Mouse (Mus musculus): ENCODE measurements around the gene Il6st.
"Not testable (repeated sequence)": the region's sequence is repeated elsewhere in the genome, so short reads cannot be mapped to it uniquely, and the experiment has no call there.

The Il6st gene

GRCm38 (mm10) chr13:112463868-112464625 lies at the start of gene Il6st:
TSS of gene Il6st (plus strand) at chr13:112464070.
- DNase-seq (ENCODE audit: low spot score): peak; percentile 95

- DNase-seq (ENCODE audit: low spot score): no peak
Observed at GRCm38 (mm10) chr13:112415896-112416295, 48.0 kb upstream of the Il6st start.

- peak; percentile 28 for DNase-seq (ENCODE audit: low spot score)
Observed at GRCm38 (mm10) chr13:112416410-112417162, 47.3 kb upstream of the Il6st start.

GRCm38 (mm10) chr13:112417163-112417523 lies 46.7 kb upstream of the Il6st start:
- no peak for DNase-seq (ENCODE audit: low spot score)

- DNase-seq (ENCODE audit: low spot score): no peak
Observed at GRCm38 (mm10) chr13:112417861-112418423, 45.9 kb upstream of the Il6st start.

- no peak for DNase-seq (ENCODE audit: low spot score)
Observed at GRCm38 (mm10) chr13:112418595-112418994, 45.3 kb upstream of the Il6st start.

- DNase-seq (ENCODE audit: low spot score): no peak
Observed at GRCm38 (mm10) chr13:112424212-112424611, 39.7 kb upstream of the Il6st start.

- DNase-seq (ENCODE audit: low spot score): no peak
Observed at GRCm38 (mm10) chr13:112424635-112425034, 39.2 kb upstream of the Il6st start.

- peak; percentile 8 for DNase-seq (ENCODE audit: low spot score)
Observed at GRCm38 (mm10) chr13:112425181-112425654, 38.7 kb upstream of the Il6st start.

- DNase-seq (ENCODE audit: low spot score): no peak
Observed at GRCm38 (mm10) chr13:112426265-112427135, 37.4 kb upstream of the Il6st start.

GRCm38 (mm10) chr13:112427136-112427470 lies 36.8 kb upstream of the Il6st start:
- not testable (repeated sequence) for DNase-seq (ENCODE audit: low spot score)

GRCm38 (mm10) chr13:112427521-112427920 lies 36.3 kb upstream of the Il6st start:
- no peak for DNase-seq (ENCODE audit: low spot score)

GRCm38 (mm10) chr13:112433271-112433670 lies 30.6 kb upstream of the Il6st start:
- DNase-seq (ENCODE audit: low spot score): no peak

- DNase-seq (ENCODE audit: low spot score): no peak
Observed at GRCm38 (mm10) chr13:112435241-112436075, 28.4 kb upstream of the Il6st start.

- no peak for DNase-seq (ENCODE audit: low spot score)
Observed at GRCm38 (mm10) chr13:112436288-112436687, 27.6 kb upstream of the Il6st start.

- DNase-seq (ENCODE audit: low spot score): no peak
Observed at GRCm38 (mm10) chr13:112438001-112438868, 25.6 kb upstream of the Il6st start.

- no peak for DNase-seq (ENCODE audit: low spot score)
Observed at GRCm38 (mm10) chr13:112439105-112439818, 24.6 kb upstream of the Il6st start.

- DNase-seq (ENCODE audit: low spot score): peak; percentile 32
Observed at GRCm38 (mm10) chr13:112439917-112440361, 23.9 kb upstream of the Il6st start.

GRCm38 (mm10) chr13:112440668-112441067 lies 23.2 kb upstream of the Il6st start:
- DNase-seq (ENCODE audit: low spot score): no peak

Measured in adipocyte (in vitro differentiated cells).